Mouse (Mus musculus): Measurements from ENCODE around the gene Dynlt1c.
"Not testable (repeated sequence)": the region's sequence is repeated elsewhere in the genome, so short reads cannot be mapped to it uniquely, and the experiment has no call there.

DNA sequence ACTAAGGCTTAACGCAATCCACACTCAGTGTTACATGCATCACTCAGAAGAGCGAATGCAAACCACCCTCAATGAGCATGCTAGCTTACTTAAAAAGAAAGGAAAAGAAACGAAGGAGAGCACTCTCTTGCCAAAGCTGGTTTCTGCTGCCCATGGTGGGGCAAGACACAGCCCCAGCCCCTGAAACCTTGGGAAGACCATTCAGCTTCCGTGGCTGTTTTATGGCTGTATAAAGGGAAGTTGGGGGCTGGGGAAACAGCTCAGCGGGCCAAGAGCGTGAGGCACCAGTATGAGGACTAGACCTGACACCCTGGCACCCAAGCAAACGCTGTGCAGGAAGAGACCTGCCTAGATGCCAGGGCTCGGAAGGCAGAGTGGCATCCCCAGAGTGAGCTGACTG is 37.0 kb downstream of the Dynlt1c start:
- TF ChIP-seq CTCF (IDR thresholded peaks at IDR 0.05; ENCODE audit: low read depth); EP300 (optimal IDR thresholded peaks at IDR 0.05): not testable (repeated sequence)

Data from stomach, postnatal 0 days (tissue).